Mouse (Mus musculus): ENCODE results near the gene Cntn1. TPM values are rescaled to one million over a fixed set of nuclear protein-coding genes. Genes with fewer than 3 reads are reported as not detected.

Cntn1 gene
- polyA plus RNA-seq, 1 experiment from 2014 or later, result 0.51 TPM

DNA sequence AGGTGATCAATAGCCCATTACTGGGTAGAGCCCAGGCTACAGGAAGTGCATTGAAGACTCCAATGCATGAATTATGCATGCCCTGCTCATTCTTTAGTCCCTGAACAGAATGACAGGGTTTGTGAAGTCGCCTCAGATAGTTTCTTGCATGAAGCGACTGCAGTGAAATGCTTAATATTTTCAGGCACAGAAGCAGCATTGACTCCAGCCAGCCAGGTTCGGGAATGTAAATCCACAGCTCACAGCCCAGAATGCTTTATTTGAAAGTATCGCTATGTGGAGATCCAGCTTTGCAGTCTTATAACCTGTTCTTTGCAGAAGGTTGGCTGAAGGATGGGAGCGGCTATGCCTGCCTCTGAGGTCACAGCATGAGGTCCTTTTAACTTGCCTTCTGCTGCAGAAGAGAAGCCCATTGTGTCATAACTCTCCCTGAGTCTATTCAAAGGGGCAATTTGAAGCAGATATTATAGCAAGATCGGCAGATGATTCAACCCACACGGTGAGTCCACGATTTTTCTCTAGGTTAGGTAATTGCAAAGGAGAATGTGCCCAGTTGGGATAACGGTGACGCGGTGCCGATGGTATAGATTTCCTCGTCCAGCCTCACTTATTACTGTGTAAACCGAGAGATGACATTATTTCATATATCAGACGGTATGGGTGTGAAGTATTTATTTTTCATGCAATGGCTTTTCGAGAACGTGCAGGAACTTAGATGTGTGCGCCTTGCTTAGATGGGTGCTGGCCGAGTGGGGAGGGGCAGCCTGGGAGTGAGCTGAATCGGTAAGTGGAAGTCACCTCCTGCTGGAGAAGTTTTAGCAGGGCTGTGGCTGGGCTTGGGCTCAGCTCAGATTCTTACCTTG lies 110.4 kb downstream of the Cntn1 start:
- H3K27ac ChIP-seq, result no peak overlapping the region
- no peak for DNase-seq (ENCODE audit: low spot score)
- H3K9me3 ChIP-seq, result no peaks in the 10 kb centered on the region
- H3K4me3 ChIP-seq, result no peak overlapping the region
- no peaks in the 10 kb centered on the region for H3K27me3 ChIP-seq (ENCODE audit: insufficient read depth, poor library complexity, severe bottlenecking)
- 45% methylated on average over 20 of the region's 20 CpGs for WGBS
- H3K4me1 ChIP-seq, result no peaks in the 10 kb centered on the region
- no peaks in the 10 kb centered on the region for H3K36me3 ChIP-seq

DNA sequence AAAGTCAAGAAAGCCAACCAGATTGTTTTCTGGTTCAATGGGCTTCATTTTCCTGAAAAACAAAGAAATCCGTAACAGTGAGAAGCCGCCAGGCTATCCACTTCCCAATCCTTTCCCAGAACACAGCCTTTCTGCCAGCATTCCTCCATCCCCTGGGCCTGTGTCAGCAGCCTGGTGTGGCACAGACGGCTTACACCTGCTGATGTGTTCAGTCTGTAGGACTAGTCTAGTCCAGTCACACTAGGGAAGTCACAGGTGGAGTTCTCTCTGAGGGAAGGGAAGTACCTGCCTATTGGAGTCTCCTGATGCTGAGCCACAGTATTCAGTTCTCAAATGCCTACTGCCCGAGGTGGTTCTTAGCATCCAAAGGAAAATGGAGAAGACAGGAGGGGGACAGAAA lies 111.9 kb downstream of the Cntn1 start:
- no peak overlapping the region for H3K27ac ChIP-seq
- no peaks in the 10 kb centered on the region for H3K27me3 ChIP-seq (ENCODE audit: insufficient read depth, poor library complexity, severe bottlenecking)
- no peak overlapping the region for H3K4me3 ChIP-seq
- WGBS, result 63% methylated on average over 4 of the region's 4 CpGs
- H3K36me3 ChIP-seq, result no peaks in the 10 kb centered on the region
- DNase-seq (ENCODE audit: low spot score), result no peak
- no peaks in the 10 kb centered on the region for H3K9me3 ChIP-seq
- H3K4me1 ChIP-seq, result no peaks in the 10 kb centered on the region

DNA sequence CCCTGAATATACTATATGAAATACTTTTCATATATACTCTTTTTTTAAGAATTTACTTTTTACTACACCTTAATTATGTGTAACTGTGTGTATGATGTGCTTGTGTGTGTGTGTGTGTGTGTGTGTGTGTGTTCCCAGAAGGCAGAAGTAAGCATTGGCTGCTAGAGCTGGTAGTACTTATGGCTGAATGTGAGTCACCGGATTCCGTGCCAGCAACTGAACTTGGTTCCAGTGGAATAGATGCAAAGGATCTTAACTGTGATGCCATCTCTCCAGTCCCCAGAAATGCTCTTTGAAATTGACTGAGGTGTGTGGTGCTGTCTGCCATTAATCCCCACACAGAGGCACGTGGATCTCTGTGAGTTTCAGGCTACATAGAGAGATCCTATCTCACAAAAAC lies 113.2 kb downstream of the Cntn1 start:
- Histone ChIP-seq H3K4me3 (no peak overlapping the region), H3K27ac (no peak overlapping the region), H3K9me3 (no peaks in the 10 kb centered on the region), H3K4me1 (no peaks in the 10 kb centered on the region), H3K36me3 (no peaks in the 10 kb centered on the region), H3K27me3 (ENCODE audit: insufficient read depth, poor library complexity, severe bottlenecking) (no peaks in the 10 kb centered on the region)
- no peak for DNase-seq (ENCODE audit: low spot score)
- WGBS, result 75% methylated on average over 3 of the region's 3 CpGs

DNA sequence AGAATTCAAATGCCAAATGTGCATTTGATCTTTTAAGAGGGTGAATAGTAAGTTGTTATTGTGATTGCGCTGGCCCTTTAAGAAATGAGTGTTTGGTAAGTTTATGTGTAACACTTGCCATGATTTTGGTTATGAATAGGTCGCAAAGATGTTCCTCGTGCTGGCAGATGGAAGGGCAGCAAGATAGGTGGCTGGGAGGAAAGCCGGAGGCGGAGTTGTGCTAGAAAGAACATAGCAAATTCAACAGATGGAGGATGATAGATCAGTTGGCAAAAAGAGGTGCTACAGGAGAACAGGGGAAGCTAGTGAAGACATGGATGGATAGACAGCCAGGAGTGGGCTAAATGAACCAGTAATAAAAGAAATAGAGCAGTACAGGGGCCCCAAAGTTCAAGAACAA lies 115.3 kb downstream of the Cntn1 start:
- WGBS, result 84% methylated on average over 5 of the region's 5 CpGs
- Histone ChIP-seq H3K36me3 (no peaks in the 10 kb centered on the region), H3K27ac (no peak overlapping the region), H3K4me1 (no peaks in the 10 kb centered on the region), H3K4me3 (no peak overlapping the region), H3K9me3 (no peaks in the 10 kb centered on the region), H3K27me3 (ENCODE audit: insufficient read depth, poor library complexity, severe bottlenecking) (no peaks in the 10 kb centered on the region)
- no peak for DNase-seq (ENCODE audit: low spot score)

DNA sequence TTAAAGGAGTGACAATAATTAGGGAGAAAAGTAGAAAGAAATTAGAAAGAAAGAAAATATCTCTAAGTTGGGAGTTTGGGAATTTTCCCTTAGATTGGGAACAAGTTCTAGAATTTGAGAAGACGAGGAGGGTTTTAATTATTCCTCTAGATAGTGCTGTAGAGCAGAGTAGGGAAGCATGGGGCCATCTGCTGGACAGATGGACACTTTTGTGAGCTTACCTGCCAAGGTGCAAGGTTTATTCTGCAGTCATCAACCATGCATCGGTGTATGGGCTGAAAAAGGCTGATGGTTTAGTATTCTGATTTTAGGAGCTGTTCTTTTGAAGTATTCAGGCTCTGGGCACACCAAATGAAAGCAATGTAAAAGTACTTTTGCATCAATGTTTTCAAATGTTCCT lies 124.8 kb downstream of the Cntn1 start:
- Histone ChIP-seq H3K9me3 (no peaks in the 10 kb centered on the region), H3K4me1 (no peaks in the 10 kb centered on the region), H3K27me3 (ENCODE audit: insufficient read depth, poor library complexity, severe bottlenecking) (no peaks in the 10 kb centered on the region), H3K4me3 (no peak overlapping the region), H3K27ac (no peak overlapping the region), H3K36me3 (no peaks in the 10 kb centered on the region)
- 75% methylated on average over 2 of the region's 2 CpGs for WGBS
- DNase-seq (ENCODE audit: low spot score), result no peak

DNA sequence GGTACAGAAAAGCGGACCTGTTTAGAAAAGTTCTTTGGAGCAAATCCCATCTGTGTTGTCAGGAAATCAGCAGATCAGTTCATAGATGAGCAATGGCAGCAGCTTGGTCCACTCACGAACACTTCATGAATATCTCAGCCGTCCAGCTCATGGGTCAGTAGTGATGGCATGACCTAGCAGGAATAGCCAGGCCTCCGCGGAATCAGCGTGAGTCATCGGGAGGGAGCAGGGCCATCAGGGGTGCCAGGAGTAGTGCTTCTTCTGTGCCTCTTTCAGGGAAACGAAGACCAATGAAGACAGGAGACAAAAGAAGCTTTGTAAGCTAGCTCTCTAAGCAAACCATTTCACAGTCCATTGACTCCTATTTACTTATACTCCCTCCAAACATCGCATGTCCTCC lies 126.4 kb downstream of the Cntn1 start:
- DNase-seq (ENCODE audit: low spot score), result no peak
- no peaks in the 10 kb centered on the region for H3K4me1 ChIP-seq
- no peaks in the 10 kb centered on the region for H3K27me3 ChIP-seq (ENCODE audit: insufficient read depth, poor library complexity, severe bottlenecking)
- no peaks in the 10 kb centered on the region for H3K36me3 ChIP-seq
- H3K4me3 ChIP-seq, result no peak overlapping the region
- 76% methylated on average over 9 of the region's 9 CpGs for WGBS
- no peak overlapping the region for H3K27ac ChIP-seq
- H3K9me3 ChIP-seq, result no peaks in the 10 kb centered on the region

DNA sequence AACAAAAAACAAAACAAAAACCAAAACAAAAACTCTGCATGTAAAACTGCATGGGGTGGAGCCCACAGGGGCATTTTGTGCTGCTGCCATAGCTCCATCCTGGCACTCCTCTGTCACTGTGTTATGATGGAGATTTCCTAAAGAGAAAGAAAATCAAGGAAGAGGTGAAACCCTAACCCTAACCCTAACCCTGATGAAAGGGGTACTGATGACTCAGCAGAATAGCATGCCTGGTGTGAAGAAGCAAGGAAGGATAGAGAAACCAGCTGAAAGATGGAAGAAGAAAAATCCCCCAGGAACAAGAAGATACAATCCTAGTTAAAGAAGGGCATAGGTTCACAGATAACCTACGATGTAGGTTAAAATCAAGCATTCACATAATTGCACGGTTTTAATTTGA lies 134.5 kb downstream of the Cntn1 start:
- H3K27me3 ChIP-seq (ENCODE audit: insufficient read depth, poor library complexity, severe bottlenecking), result no peaks in the 10 kb centered on the region
- WGBS, result 85% methylated on average over 2 of the region's 2 CpGs

DNA sequence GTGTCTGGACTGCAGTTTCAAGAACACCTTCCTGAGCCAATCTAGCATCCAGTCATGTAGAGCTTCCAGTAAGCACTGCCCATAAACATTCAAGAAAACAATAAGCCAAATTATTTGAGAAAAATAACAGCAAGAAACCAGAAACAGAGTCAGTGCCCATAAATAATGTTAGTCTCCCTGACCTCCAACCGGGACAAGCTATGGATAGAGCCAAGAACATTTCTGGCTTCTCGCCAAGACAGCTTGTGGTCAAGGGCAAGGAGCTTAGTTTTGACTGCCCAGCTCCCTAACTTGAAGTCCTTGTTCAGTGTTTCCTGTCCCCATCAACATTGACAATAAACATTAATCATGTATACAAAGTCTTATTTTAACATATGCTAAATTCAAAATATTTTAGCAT lies 139.0 kb downstream of the Cntn1 start:
- no peak overlapping the region for H3K4me3 ChIP-seq
- no peak overlapping the region for H3K27ac ChIP-seq
- WGBS, result 69% methylated on average over 2 of the region's 2 CpGs
- no peaks in the 10 kb centered on the region for H3K27me3 ChIP-seq (ENCODE audit: insufficient read depth, poor library complexity, severe bottlenecking)
- H3K9me3 ChIP-seq, result no peaks in the 10 kb centered on the region
- H3K4me1 ChIP-seq, result no peaks in the 10 kb centered on the region
- no peak for DNase-seq (ENCODE audit: low spot score)
- H3K36me3 ChIP-seq, result no peaks in the 10 kb centered on the region

More for the DNA sequence above, 134.5 kb downstream of the Cntn1 start:
- H3K36me3 ChIP-seq, result no peaks in the 10 kb centered on the region
- no peaks in the 10 kb centered on the region for H3K9me3 ChIP-seq
- no peaks in the 10 kb centered on the region for H3K4me1 ChIP-seq
- H3K4me3 ChIP-seq, result no peak overlapping the region
- no peak overlapping the region for H3K27ac ChIP-seq
- DNase-seq (ENCODE audit: low spot score), result no peak

DNA sequence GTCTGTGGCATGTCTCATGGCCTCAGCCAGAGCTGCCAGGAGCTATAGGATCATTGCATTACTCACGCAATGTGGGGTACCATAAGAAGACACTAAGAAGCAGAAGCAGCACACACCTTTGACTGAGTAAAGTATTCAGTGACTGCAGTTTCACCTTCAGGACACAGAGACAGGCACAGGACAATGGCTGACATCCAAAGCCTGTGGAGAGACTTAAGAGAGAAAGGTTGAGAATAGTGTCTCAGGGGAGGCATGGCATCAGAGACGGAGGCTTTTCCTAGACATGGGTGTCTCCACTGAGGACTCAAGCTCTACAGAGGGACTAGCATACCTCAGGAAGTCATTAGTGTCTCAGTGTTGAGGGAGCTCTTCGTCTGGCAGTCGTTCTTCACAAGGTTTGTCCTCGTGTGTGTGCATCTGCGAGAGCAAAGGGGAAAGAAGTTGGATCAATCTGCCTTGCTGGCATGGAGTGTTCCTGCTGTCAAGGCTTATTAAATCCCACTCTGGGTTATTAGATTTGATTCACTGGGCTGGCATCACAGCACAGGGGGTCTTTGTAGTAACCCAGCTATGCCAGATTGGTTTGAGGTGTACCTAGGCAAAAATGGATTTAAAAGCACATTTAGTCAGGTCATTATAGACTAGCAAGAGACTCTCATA lies 149.5 kb downstream of the Cntn1 start:
- WGBS, result 78% methylated on average over 6 of the region's 6 CpGs
- Histone ChIP-seq H3K36me3 (no peaks in the 10 kb centered on the region), H3K27me3 (ENCODE audit: insufficient read depth, poor library complexity, severe bottlenecking) (no peaks in the 10 kb centered on the region), H3K9me3 (no peaks in the 10 kb centered on the region), H3K4me1 (no peaks in the 10 kb centered on the region), H3K4me3 (no peak overlapping the region), H3K27ac (no peak overlapping the region)
- DNase-seq (ENCODE audit: low spot score), result no peak

DNA sequence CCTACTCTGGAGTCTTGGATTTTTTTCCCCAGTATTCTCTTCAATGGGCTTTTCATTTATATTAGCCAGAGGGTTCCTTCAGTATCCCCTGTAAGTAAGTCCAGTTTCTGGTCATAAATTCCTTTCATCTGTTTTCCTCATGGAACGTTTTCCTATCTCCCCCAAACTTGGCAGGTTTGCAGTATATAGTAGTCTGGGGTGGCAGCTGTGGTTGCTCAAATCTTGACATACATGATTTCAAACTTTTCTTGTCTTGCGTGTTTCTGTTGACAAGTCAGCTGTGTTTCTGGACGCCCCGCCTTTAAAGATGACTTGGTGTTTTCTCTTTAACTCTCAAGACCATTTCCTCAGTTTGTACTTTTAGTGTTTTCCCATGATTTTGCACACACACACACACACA lies 155.7 kb downstream of the Cntn1 start:
- 74% methylated on average over 4 of the region's 4 CpGs for WGBS

DNA sequence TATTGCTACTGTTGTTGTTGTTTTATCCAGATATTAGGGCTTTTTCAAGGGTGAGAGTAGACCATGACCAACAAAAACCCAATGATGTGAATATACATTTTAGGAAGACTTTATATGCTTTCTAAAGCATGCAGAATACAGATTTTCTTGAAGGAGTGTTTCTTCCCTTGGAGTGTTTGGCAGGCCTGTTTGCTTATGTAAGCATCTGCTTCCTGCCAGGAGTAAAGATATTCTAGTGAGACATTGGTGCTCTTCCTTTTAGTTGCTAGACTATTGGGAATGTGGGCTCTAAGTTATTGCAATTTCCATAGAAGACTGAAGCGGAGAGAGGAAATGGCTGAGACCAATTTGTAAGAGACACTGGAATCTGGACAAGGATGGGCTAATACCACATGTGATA lies 158.8 kb downstream of the Cntn1 start:
- no peak overlapping the region for H3K27ac ChIP-seq
- 83% methylated on average over 1 of the region's 1 CpGs for WGBS
- no peaks in the 10 kb centered on the region for H3K27me3 ChIP-seq (ENCODE audit: insufficient read depth, poor library complexity, severe bottlenecking)
- no peaks in the 10 kb centered on the region for H3K36me3 ChIP-seq
- no peaks in the 10 kb centered on the region for H3K9me3 ChIP-seq
- no peaks in the 10 kb centered on the region for H3K4me1 ChIP-seq
- DNase-seq (ENCODE audit: low spot score), result no peak
- no peak overlapping the region for H3K4me3 ChIP-seq

More for the DNA sequence above, 155.7 kb downstream of the Cntn1 start:
- Histone ChIP-seq H3K4me3 (no peak overlapping the region), H3K27me3 (ENCODE audit: insufficient read depth, poor library complexity, severe bottlenecking) (no peaks in the 10 kb centered on the region), H3K4me1 (no peaks in the 10 kb centered on the region), H3K27ac (no peak overlapping the region), H3K9me3 (no peaks in the 10 kb centered on the region), H3K36me3 (no peaks in the 10 kb centered on the region)
- DNase-seq (ENCODE audit: low spot score), result no peak

DNA sequence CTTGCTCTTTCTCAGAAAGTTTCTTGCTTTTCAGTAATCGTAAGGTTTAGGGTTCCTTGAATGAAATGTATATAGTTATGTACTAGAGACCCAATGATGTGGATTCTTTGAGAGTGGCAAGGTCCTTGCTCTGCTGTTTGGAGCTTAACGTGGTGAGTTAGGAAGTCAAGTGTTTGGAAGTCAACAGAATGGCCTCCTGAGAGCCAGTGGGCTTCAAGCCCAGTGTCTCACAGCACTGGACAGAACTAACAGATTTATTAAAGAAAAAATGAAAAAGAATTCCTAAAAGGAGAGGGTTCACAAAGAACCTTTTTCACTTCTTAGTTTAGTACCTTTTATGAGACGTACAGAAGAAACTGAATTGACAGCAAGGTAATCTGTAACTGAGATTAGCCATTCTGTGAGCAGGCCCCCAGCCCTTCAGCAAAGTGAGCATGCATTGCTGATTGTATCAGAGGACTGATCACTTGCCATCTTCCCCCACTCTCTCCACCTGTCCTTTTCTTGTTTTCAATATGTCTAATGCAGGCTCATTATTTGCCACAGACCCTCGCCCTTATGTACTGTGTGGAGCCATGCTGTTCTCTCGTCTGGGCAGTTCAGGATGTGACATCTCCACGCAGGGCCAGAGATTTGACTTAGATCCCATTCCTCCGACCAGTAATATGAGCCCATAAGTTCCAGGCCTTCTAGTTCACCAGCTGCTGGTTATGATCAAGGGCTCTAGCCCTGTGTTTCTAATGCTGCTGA lies 159.7 kb downstream of the Cntn1 start:
- H3K4me3 ChIP-seq, result no peak overlapping the region
- no peaks in the 10 kb centered on the region for H3K9me3 ChIP-seq
- H3K27me3 ChIP-seq (ENCODE audit: insufficient read depth, poor library complexity, severe bottlenecking), result no peaks in the 10 kb centered on the region
- no peak for DNase-seq (ENCODE audit: low spot score)
- H3K4me1 ChIP-seq, result no peaks in the 10 kb centered on the region
- 78% methylated on average over 7 of the region's 7 CpGs for WGBS
- H3K36me3 ChIP-seq, result no peaks in the 10 kb centered on the region
- no peak overlapping the region for H3K27ac ChIP-seq

DNA sequence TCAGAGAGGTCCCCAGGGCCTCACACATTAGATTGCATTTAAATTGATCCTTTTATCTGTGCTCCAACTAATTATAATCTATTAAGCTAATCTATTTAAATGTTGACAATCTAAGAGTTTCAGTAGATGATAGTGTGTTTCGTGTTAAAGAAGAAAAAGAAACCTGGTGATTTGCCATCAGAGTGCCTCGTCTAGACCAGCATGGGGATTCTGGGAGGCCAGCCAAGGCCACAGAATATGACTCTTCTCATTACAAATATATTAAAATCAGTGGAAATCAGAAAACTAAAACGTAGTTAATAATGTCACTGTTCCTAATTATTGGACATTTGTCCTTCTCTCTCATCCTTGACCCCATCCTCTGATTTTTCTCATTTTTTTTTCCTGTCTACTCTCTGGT lies 164.9 kb downstream of the Cntn1 start:
- H3K4me1 ChIP-seq, result no peaks in the 10 kb centered on the region
- no peak for DNase-seq (ENCODE audit: low spot score)
- H3K9me3 ChIP-seq, result no peaks in the 10 kb centered on the region
- no peaks in the 10 kb centered on the region for H3K36me3 ChIP-seq
- no peaks in the 10 kb centered on the region for H3K27me3 ChIP-seq (ENCODE audit: insufficient read depth, poor library complexity, severe bottlenecking)
- no peak overlapping the region for H3K4me3 ChIP-seq
- WGBS, result 55% methylated on average over 3 of the region's 3 CpGs
- no peak overlapping the region for H3K27ac ChIP-seq
